Mouse (Mus musculus) kidney, postnatal 0 days (tissue): ENCODE measurements around the gene Spred3. TPM values are rescaled to one million over a fixed set of nuclear protein-coding genes. Genes with fewer than 3 reads are reported as not detected.

Experiments
- ATAC-seq: fragments of 200-750 bp; cut with Nextera tagmentation; replicated peaks from 2 replicates; pipeline ENCODE4 v1.8.0; 2017; ENCODE audit warnings: low read depth, moderate number of reproducible peaks, moderate TSS enrichment, moderate library complexity; ENCODE audit not compliant: low FRiP score
- DNase-seq: peaks from one replicate; pipeline ENCODE4 v3.0.0-alpha.2; 2016; ENCODE audit warnings: low spot score
- H3K27ac ChIP-seq: fragments of 300-500 bp; sonication (generic); 2 replicates; pipeline ENCODE4 v1.5.1; 2014; ENCODE audit warnings: mild to moderate bottlenecking
- H3K27me3 ChIP-seq: fragments of 300-500 bp; sonication (generic); 2 replicates; pipeline ENCODE4 v1.6.1; 2014; ENCODE audit warnings: low read length, mixed read lengths; ENCODE audit not compliant: insufficient read depth
- H3K36me3 ChIP-seq: fragments of 300-500 bp; sonication (generic); 2 replicates; pipeline ENCODE4 v1.6.1; 2014; ENCODE audit warnings: low read length, mixed read lengths; ENCODE audit not compliant: insufficient read depth
- H3K4me1 ChIP-seq: fragments of 300-500 bp; sonication (generic); replicated peaks from 2 replicates; pipeline ENCODE4 v1.6.1; 2014; ENCODE audit warnings: antibody characterized with exemption, low read length, mixed read lengths; ENCODE audit not compliant: insufficient read depth
- H3K4me2 ChIP-seq: fragments of 300-500 bp; sonication (generic); 2 replicates; pipeline ENCODE4 v1.6.1; 2014; ENCODE audit warnings: mild to moderate bottlenecking, low read length, moderate library complexity, mixed read lengths
- H3K4me3 ChIP-seq: fragments of 300-500 bp; sonication (generic); replicated peaks from 2 replicates; pipeline ENCODE4 v1.5.1; 2014; ENCODE audit warnings: low read depth, low read length
- H3K9ac ChIP-seq: fragments of 300-500 bp; sonication (generic); 2 replicates; pipeline ENCODE4 v1.6.1; 2014; ENCODE audit warnings: low read depth, low read length
- H3K9me3 ChIP-seq: fragments of 300-500 bp; sonication (generic); replicated peaks from 2 replicates; pipeline ENCODE4 v1.6.1; 2016; ENCODE audit warnings: low read length, inconsistent platforms, mixed read lengths
- CTCF ChIP-seq: IDR thresholded peaks from 2 replicates; pipeline ENCODE4 v1.5.1; 2016; ENCODE audit warnings: antibody characterized with exemption, low read depth, mild to moderate bottlenecking, moderate library complexity
- WGBS: fragments of 180-500 bp; shearing (Covaris S2); extraction: QIAGEN DNeasy Blood & Tissue Kit; methylation state at CpG from one replicate; pipeline ENCODE4 v1.1.7; 2014; 5-methylcytosine and 5-hydroxymethylcytosine counted together
- polyA plus RNA-seq: library from polyadenylated mRNA; unstranded; fragments of >200 nt; fragmentation: Nextera tagmentation; extraction: Ambion mirVana; gene quantifications from 2 replicates; pipeline ENCODE4 v1.2.1, GENCODE M21; 2015

Gene Spred3
- polyA plus RNA-seq, 1 experiment from 2014 or later: 1.6 TPM

DNA sequence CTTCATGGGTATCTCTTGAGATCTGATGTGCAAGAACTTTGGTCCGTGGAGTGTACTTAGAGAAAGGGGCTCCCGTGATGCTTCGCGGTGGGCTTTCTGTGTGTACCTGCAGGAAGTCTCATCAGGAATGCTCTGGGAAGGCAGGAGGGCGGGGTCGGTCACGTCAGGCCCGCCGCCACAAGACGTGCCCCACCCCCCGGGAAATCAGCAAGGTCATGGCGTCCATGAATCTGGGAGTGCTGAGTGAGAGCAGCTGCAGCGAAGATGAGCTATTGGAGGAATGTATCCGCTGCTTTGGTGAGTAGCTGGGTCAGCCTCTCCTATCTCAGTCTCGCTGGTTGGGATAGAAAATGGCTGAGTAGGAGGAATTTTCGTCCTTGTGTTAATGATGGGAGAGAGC is 32.8 kb downstream of the Spred3 start:
- Histone ChIP-seq H3K4me3 (no peak overlapping the region), H3K9ac (no peak overlapping the region), H3K9me3 (no peaks in the 10 kb centered on the region), H3K4me2 (no peak overlapping the region), H3K27ac (no peak overlapping the region), H3K4me1 (peaks cover 4% of the 10 kb centered on the region; the same call in 1 of the 2 replicates), H3K27me3 (no peaks in the 10 kb centered on the region), H3K36me3 (no peaks in the 10 kb centered on the region)
- DNase-seq (no peak), ATAC-seq (no peak)
- TF ChIP-seq CTCF: no peak
- 52% methylated on average over 16 of the region's 16 CpGs for WGBS

DNA sequence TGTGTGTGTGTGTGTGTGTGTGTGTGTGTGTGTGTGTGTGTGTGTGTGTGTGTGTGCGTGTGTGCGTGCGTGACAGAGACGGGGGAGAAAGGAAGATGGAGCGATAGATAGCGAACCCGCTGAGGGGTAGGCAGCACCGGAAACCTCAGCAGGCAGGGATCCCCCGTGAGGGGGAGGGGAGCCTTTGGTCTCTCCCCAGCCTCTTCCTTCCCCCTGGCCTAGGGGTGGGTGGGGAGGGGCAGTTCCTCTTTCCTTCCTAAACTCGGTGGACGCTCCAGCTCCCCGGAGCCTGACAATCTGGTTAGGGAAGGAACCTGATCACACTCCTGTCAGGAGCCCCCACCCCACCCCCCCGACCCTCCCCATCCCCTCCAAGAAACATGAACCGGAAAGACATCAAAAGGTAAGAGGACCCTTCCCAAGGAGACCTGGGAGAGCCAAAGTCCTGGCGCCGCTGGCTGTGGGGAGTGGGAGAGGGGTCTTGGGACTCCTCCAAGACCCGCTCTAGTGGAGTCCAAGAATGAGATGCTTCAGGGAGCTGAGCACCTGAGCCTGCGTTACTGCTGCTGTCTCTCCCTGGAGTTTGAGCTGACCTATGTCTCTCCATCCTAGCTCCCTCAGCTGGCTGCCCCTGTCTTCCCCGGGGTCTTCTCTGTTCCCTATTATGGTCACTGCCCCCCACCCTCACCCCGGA is 35.4 kb downstream of the Spred3 start, which contains the start of gene Rasgrp4:
TSS of gene Rasgrp4 (plus strand) at position 159 of the 694 bp plus-strand sequence.
- DNase-seq (peak; percentile 55), ATAC-seq (peak; percentile 49; the same call in 1 of the 2 replicates)
- TF ChIP-seq CTCF: no peak
- under 1% methylated on average over 15 of the region's 20 CpGs for WGBS
- H3K9ac ChIP-seq: no peak within 1 kb of the TSS
- H3K9me3 ChIP-seq: no peaks in the 10 kb centered on the region
- H3K27ac ChIP-seq: no peak within 1 kb of the TSS
- 0 out of 2 replicates have a peak within 1 kb of the TSS, but pooled peaks have one; percentile 14 for H3K4me3 ChIP-seq
- H3K4me1 ChIP-seq: peaks cover 4% of the 10 kb centered on the region; the same call in 1 of the 2 replicates
- H3K27me3 ChIP-seq: no peaks in the 10 kb centered on the region
- H3K36me3 ChIP-seq: no peaks in the 10 kb centered on the region
- H3K4me2 ChIP-seq: peak within 1 kb of the TSS; percentile 51

DNA sequence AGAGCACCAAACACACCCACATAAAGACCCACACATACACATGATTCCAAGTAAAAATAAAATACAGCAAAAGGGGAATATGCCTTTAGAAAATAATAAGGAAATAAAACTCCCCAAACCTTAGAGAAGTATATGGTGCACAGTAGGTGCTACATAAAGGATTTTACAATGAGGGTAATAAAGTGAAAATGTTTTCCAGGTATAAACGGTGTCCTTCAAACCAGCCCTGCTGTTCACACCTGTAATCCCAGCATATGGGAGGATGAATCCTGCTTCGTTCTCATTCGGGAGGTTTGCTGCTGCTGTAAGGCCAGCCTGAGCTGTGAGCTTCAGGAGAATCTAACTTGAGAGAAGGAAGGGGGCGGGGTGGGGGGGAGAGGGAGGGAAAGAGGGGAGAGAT is 36.0 kb downstream of the Spred3 start:
- DNase-seq (no peak), ATAC-seq (no peak)
- Histone ChIP-seq H3K36me3 (no peaks in the 10 kb centered on the region), H3K27me3 (no peaks in the 10 kb centered on the region), H3K9me3 (no peaks in the 10 kb centered on the region), H3K4me3 (0 out of 2 replicates have a peak overlapping the region, but pooled peaks have one; percentile 14), H3K4me1 (peaks cover 4% of the 10 kb centered on the region; the same call in 1 of the 2 replicates), H3K4me2 (peak overlapping the region; percentile 51), H3K27ac (no peak overlapping the region), H3K9ac (no peak overlapping the region)
- no peak for TF ChIP-seq CTCF
- WGBS: 3% methylated on average over 4 of the region's 4 CpGs

DNA sequence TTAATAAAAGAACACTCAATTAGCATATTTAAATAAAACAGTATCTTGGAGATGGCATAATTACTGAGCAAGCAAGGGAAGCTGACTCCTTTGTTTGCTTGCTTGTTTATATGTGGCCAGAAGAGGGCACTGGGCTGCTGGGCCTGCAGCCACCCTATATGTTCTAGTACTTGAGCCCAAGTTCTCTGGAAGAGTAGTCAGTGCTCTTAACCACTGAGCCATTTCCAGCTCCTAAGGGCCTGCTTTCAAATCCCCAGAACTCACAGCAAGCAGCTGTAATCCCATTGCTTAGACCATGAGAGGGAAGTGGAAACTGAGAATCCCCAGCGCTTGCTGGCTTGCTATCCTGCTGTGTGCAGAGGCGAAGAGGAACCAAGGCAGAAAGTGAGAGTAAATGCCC is 41.5 kb downstream of the Spred3 start:
- DNase-seq (peak; percentile 74), ATAC-seq (no peak)
- WGBS: 75% methylated on average over 2 of the region's 2 CpGs
- Histone ChIP-seq H3K27me3 (no peaks in the 10 kb centered on the region), H3K4me1 (peaks cover 3% of the 10 kb centered on the region; the same call in 1 of the 2 replicates), H3K9ac (no peak overlapping the region), H3K4me3 (no peak overlapping the region), H3K36me3 (no peaks in the 10 kb centered on the region), H3K9me3 (no peaks in the 10 kb centered on the region), H3K27ac (no peak overlapping the region), H3K4me2 (no peak overlapping the region)
- peak; percentile 78 for TF ChIP-seq CTCF

DNA sequence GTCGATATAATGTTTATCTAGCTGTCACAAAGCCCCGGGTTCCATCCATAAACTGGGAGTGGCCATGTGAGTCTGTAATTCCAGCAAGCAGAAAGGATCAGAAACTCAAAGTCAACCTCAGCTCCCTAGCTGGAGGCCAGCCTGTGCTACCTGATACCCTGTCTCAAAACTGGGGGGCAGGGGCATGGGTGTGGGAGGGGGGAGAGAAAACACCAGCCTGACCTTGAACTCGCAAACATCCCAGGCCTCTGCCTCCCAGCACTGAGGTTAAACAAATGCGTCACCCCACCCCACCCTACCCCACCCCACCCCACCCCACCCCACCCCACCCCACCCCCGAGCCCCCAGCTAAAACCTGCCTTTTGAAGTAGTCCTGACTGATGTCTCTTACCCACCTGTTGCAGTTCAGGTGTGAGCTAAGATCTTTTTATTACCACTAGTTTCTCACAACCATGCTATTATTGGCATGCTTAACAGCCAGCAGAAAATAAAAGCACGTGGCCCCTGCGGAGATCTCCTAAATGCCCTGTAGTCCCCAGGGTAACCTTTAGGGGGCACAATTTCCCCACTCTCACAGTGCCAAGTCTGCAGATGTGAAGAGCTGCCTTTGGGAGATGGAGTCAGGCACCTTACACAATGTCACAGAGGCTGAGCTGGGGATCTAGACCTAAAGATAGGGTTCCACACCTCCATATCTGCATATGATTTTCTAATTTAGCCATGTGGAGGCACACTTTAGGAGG is 43.9 kb downstream of the Spred3 start:
- no peaks in the 10 kb centered on the region for H3K9me3 ChIP-seq
- peaks cover 3% of the 10 kb centered on the region; the same call in 1 of the 2 replicates for H3K4me1 ChIP-seq
- H3K27ac ChIP-seq: no peak overlapping the region
- no peaks in the 10 kb centered on the region for H3K27me3 ChIP-seq
- 8% methylated on average over 7 of the region's 7 CpGs for WGBS
- H3K4me3 ChIP-seq: no peak overlapping the region
- ATAC-seq (no peak), DNase-seq (peak; percentile 69)
- no peak overlapping the region for H3K4me2 ChIP-seq
- H3K9ac ChIP-seq: no peak overlapping the region
- TF ChIP-seq CTCF: peak; percentile 75
- H3K36me3 ChIP-seq: no peaks in the 10 kb centered on the region

DNA sequence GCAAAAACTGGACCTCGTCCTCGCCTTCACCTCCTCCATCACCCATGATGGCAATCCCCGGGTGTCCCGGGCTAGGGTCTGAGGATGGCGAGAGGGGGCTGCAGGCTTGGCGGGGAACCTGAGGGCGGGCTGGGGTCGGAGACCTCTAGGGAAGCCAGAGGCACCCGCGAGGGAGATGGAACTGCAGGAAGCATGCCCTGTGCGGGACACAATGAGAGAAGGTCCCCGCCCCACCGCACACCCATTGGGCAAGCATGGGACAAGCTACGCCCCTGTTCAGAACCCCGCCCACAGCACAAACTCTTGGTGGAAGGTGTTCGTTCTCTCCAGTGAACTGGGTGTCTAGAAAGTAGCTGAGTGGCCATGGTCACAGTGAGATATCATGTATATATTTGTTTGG is 45.2 kb downstream of the Spred3 start, which contains the start of gene Ryr1:
TSS of gene Ryr1 (minus strand) at position 210 of the 400 bp plus-strand sequence.
- WGBS: 0% methylated on average over 16 of the region's 16 CpGs
- no peaks in the 10 kb centered on the region for H3K9me3 ChIP-seq
- peak; percentile 64; the same call in 1 of the 2 replicates for ATAC-seq
- H3K4me1 ChIP-seq: peaks cover 3% of the 10 kb centered on the region; the same call in 1 of the 2 replicates
- H3K27ac ChIP-seq: no peak within 1 kb of the TSS
- H3K27me3 ChIP-seq: no peaks in the 10 kb centered on the region
- H3K4me2 ChIP-seq: peak within 1 kb of the TSS; percentile 73
- H3K9ac ChIP-seq: no peak within 1 kb of the TSS
- no peak for TF ChIP-seq CTCF
- no peaks in the 10 kb centered on the region for H3K36me3 ChIP-seq
- peak; percentile 68 for DNase-seq
- peak within 1 kb of the TSS; percentile 15; the same call in 1 of the 2 replicates for H3K4me3 ChIP-seq
